Mouse (Mus musculus): ENCODE measurements around the gene Klhdc8b. TPM values are rescaled to one million over a fixed set of nuclear protein-coding genes. Genes with fewer than 3 reads are reported as not detected.

Klhdc8b gene
- polyA plus RNA-seq, 1 experiment from 2014 or later = 43.1 TPM

GRCm38 (mm10) chr9:108478638-108479156, 17.3 kb upstream of the Klhdc8b start:
- peak; percentile 89 for DNase-seq (ENCODE audit: low spot score)
- under 1% methylated on average over 20 of the region's 20 CpGs for WGBS
- Histone ChIP-seq H3K36me3 (peaks cover 21% of the 10 kb centered on the region), H3K4me3 (peak overlapping the region; percentile 63), H3K4me1 (peaks cover 36% of the 10 kb centered on the region), H3K27me3 (ENCODE audit: low read depth, poor library complexity, severe bottlenecking) (no peaks in the 10 kb centered on the region), H3K27ac (replicated peaks) (peak overlapping the region; percentile 91), H3K9me3 (replicated peaks) (no peaks in the 10 kb centered on the region)

- DNase-seq (ENCODE audit: low spot score) = no peak
Observed at GRCm38 (mm10) chr9:108474528-108474927, 13.1 kb upstream of the Klhdc8b start.

GRCm38 (mm10) chr9:108469845-108470244, 8.5 kb upstream of the Klhdc8b start:
- H3K9me3 ChIP-seq (replicated peaks) = no peaks in the 10 kb centered on the region; the same call in 1 of the 2 replicates
- no peaks in the 10 kb centered on the region for H3K27me3 ChIP-seq (ENCODE audit: low read depth, poor library complexity, severe bottlenecking)
- peaks cover 31% of the 10 kb centered on the region for H3K36me3 ChIP-seq
- WGBS = 85% methylated on average over 4 of the region's 4 CpGs
- no peak overlapping the region for H3K4me3 ChIP-seq
- H3K4me1 ChIP-seq = no peaks in the 10 kb centered on the region
- no peak overlapping the region for H3K27ac ChIP-seq (replicated peaks)
- no peak for DNase-seq (ENCODE audit: low spot score)

More at GRCm38 (mm10) chr9:108474528-108474927, 13.1 kb upstream of the Klhdc8b start:
- Histone ChIP-seq H3K4me1 (peaks cover 17% of the 10 kb centered on the region), H3K27me3 (ENCODE audit: low read depth, poor library complexity, severe bottlenecking) (no peaks in the 10 kb centered on the region), H3K9me3 (replicated peaks) (no peaks in the 10 kb centered on the region), H3K27ac (replicated peaks) (no peak overlapping the region), H3K4me3 (no peak overlapping the region), H3K36me3 (no peaks in the 10 kb centered on the region)
- 67% methylated on average over 1 of the region's 1 CpGs for WGBS

- Histone ChIP-seq H3K27ac (replicated peaks) (no peak overlapping the region), H3K36me3 (peaks cover 35% of the 10 kb centered on the region), H3K27me3 (ENCODE audit: low read depth, poor library complexity, severe bottlenecking) (no peaks in the 10 kb centered on the region), H3K4me3 (no peak overlapping the region), H3K9me3 (replicated peaks) (no peaks in the 10 kb centered on the region; the same call in 1 of the 2 replicates), H3K4me1 (no peaks in the 10 kb centered on the region)
- WGBS = 87% methylated on average over 5 of the region's 5 CpGs
- DNase-seq (ENCODE audit: low spot score) = no peak
Observed at GRCm38 (mm10) chr9:108469430-108469829, 8.0 kb upstream of the Klhdc8b start.

- no peak for DNase-seq (ENCODE audit: low spot score)
- 91% methylated on average over 2 of the region's 2 CpGs for WGBS
Observed at GRCm38 (mm10) chr9:108466219-108466618, 4.8 kb upstream of the Klhdc8b start.

GRCm38 (mm10) chr9:108463713-108464112, 2.3 kb upstream of the Klhdc8b start:
- DNase-seq (ENCODE audit: low spot score) = no peak
- Histone ChIP-seq H3K27ac (replicated peaks) (no peak overlapping the region), H3K9me3 (replicated peaks) (no peaks in the 10 kb centered on the region; the same call in 1 of the 2 replicates), H3K4me3 (no peak overlapping the region), H3K36me3 (peaks cover 59% of the 10 kb centered on the region), H3K27me3 (ENCODE audit: low read depth, poor library complexity, severe bottlenecking) (no peaks in the 10 kb centered on the region), H3K4me1 (peaks cover 23% of the 10 kb centered on the region)
- WGBS = 97% methylated on average over 9 of the region's 9 CpGs

More at GRCm38 (mm10) chr9:108466219-108466618, 4.8 kb upstream of the Klhdc8b start:
- Histone ChIP-seq H3K9me3 (replicated peaks) (no peaks in the 10 kb centered on the region; the same call in 1 of the 2 replicates), H3K36me3 (peaks cover 59% of the 10 kb centered on the region), H3K27ac (replicated peaks) (no peak overlapping the region), H3K4me1 (peaks cover 15% of the 10 kb centered on the region), H3K4me3 (no peak overlapping the region), H3K27me3 (ENCODE audit: low read depth, poor library complexity, severe bottlenecking) (no peaks in the 10 kb centered on the region)

GRCm38 (mm10) chr9:108462192-108462591, 811 bp upstream of the Klhdc8b start:
- H3K9me3 ChIP-seq (replicated peaks) = no peaks in the 10 kb centered on the region
- peaks cover 51% of the 10 kb centered on the region for H3K36me3 ChIP-seq
- no peaks in the 10 kb centered on the region for H3K27me3 ChIP-seq (ENCODE audit: low read depth, poor library complexity, severe bottlenecking)
- no peak for DNase-seq (ENCODE audit: low spot score)
- peaks cover 23% of the 10 kb centered on the region for H3K4me1 ChIP-seq
- no peak overlapping the region for H3K27ac ChIP-seq (replicated peaks)
- peak overlapping the region; percentile 97; the same call in 1 of the 2 replicates for H3K4me3 ChIP-seq
- 93% methylated on average over 10 of the region's 10 CpGs for WGBS

GRCm38 (mm10) chr9:108461675-108462074, 294 bp upstream of the Klhdc8b start:
- peaks cover 46% of the 10 kb centered on the region for H3K36me3 ChIP-seq
- no peaks in the 10 kb centered on the region for H3K27me3 ChIP-seq (ENCODE audit: low read depth, poor library complexity, severe bottlenecking)
- 89% methylated on average over 5 of the region's 5 CpGs for WGBS
- peak overlapping the region; percentile 94; the same call in 1 of the 2 replicates for H3K27ac ChIP-seq (replicated peaks)
- no peak for DNase-seq (ENCODE audit: low spot score)
- H3K4me3 ChIP-seq = peak overlapping the region; percentile 97
- peaks cover 23% of the 10 kb centered on the region for H3K4me1 ChIP-seq
- no peaks in the 10 kb centered on the region for H3K9me3 ChIP-seq (replicated peaks)

GRCm38 (mm10) chr9:108460319-108461178, 832 bp downstream of the Klhdc8b start, which contains the start of gene Ccdc71:
Ccdc71 (plus strand) TSS chr9:108460527.
- Histone ChIP-seq H3K27ac (replicated peaks) (peak within 1 kb of the TSS; percentile 94), H3K4me1 (peaks cover 23% of the 10 kb centered on the region), H3K36me3 (peaks cover 35% of the 10 kb centered on the region), H3K27me3 (ENCODE audit: low read depth, poor library complexity, severe bottlenecking) (no peaks in the 10 kb centered on the region), H3K4me3 (peak within 1 kb of the TSS; percentile 97), H3K9me3 (replicated peaks) (no peaks in the 10 kb centered on the region)
- DNase-seq (ENCODE audit: low spot score) = peak; percentile 89
- WGBS = 1% methylated on average over 51 of the region's 52 CpGs

GRCm38 (mm10) chr9:108459939-108460318, 1.5 kb downstream of the Klhdc8b start:
- DNase-seq (ENCODE audit: low spot score) = no peak
- WGBS = 92% methylated on average over 1 of the region's 1 CpGs
- peak overlapping the region; percentile 94 for H3K27ac ChIP-seq (replicated peaks)
- H3K36me3 ChIP-seq = peaks cover 28% of the 10 kb centered on the region
- no peaks in the 10 kb centered on the region for H3K27me3 ChIP-seq (ENCODE audit: low read depth, poor library complexity, severe bottlenecking)
- peak overlapping the region; percentile 97 for H3K4me3 ChIP-seq
- no peaks in the 10 kb centered on the region for H3K9me3 ChIP-seq (replicated peaks)
- peaks cover 23% of the 10 kb centered on the region for H3K4me1 ChIP-seq

GRCm38 (mm10) chr9:108456953-108457352, 4.4 kb downstream of the Klhdc8b start:
- Histone ChIP-seq H3K4me3 (no peak overlapping the region), H3K27me3 (ENCODE audit: low read depth, poor library complexity, severe bottlenecking) (no peaks in the 10 kb centered on the region), H3K36me3 (no peaks in the 10 kb centered on the region), H3K9me3 (replicated peaks) (no peaks in the 10 kb centered on the region), H3K4me1 (peaks cover 29% of the 10 kb centered on the region), H3K27ac (replicated peaks) (no peak overlapping the region)
- no peak for DNase-seq (ENCODE audit: low spot score)
- 86% methylated on average over 10 of the region's 10 CpGs for WGBS

GRCm38 (mm10) chr9:108455747-108456571, 5.4 kb downstream of the Klhdc8b start:
- peaks cover 7% of the 10 kb centered on the region for H3K27me3 ChIP-seq (ENCODE audit: low read depth, poor library complexity, severe bottlenecking)
- no peaks in the 10 kb centered on the region for H3K9me3 ChIP-seq (replicated peaks)
- peaks cover 29% of the 10 kb centered on the region for H3K4me1 ChIP-seq
- H3K36me3 ChIP-seq = no peaks in the 10 kb centered on the region
- 77% methylated on average over 12 of the region's 12 CpGs for WGBS
- DNase-seq (ENCODE audit: low spot score) = no peak
- no peak overlapping the region for H3K4me3 ChIP-seq
- H3K27ac ChIP-seq (replicated peaks) = no peak overlapping the region; the same call in 1 of the 2 replicates

All from midbrain, embryonic 10.5 days (tissue).